ENCODE assay signal across 22 mouse cellular contexts in the genomic region with DNA sequence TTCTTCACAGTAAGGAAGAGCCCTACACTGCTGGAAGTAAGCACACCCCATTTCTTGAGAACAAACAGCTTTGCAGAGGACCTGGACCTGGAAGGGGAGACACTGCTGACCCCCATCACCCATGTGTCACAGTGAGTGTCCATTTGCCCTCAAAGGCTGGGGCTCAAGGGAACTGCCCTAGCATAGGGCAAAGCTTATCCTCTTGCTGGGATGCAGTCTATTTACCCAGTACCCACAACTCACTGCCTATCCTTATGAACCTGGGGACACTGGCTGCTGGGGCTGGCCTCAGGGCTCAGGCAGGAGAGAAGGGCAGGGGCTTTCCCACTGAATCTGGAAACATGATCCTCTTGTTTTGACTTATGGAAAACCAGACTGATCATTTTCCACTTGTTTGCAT.
"Had no signal": no experiment of that assay in that cellular context is flagged by ENCODE, and none has a peak within 500 bp of the region (broad histone marks: within the 10 kb centered on the region; RNA-seq: fewer than 3 reads in every experiment).

No protein-coding gene starts in this region.

- ATAC-seq: midbrain, embryonic 13.5 days; midbrain, embryonic 16.5 days had no signal

- H3K36me3 ChIP-seq: lung, embryonic 15.5 days; midbrain, embryonic 13.5 days; neural tube, embryonic 13.5 days; stomach, embryonic 15.5 days had no signal

- DNase-seq: kidney, adult 18-20 months; kidney, adult 9 months; kidney, postnatal 14 days; kidney, postnatal 4 days; left cerebral cortex, postnatal 4 days; lung, adult 18-20 months; lung, postnatal 10 days; lung, postnatal 36 days; retina, postnatal 1 day; right cerebral cortex, postnatal 25 days; spleen, adult 18-20 months; thymus, postnatal 25 days had no signal

- H3K4me3 ChIP-seq: lung, embryonic 15.5 days; megakaryocyte, embryonic 14.5 days; midbrain, embryonic 10.5 days; midbrain, embryonic 13.5 days; myocyte; neural tube, embryonic 13.5 days; stomach, embryonic 15.5 days had no signal

- H3K4me2 ChIP-seq: liver, embryonic 11.5 days; lung, embryonic 15.5 days; midbrain, embryonic 13.5 days; neural tube, embryonic 13.5 days; stomach, embryonic 15.5 days had no signal

- H3K27me3 ChIP-seq: lung, embryonic 15.5 days; megakaryocyte, embryonic 14.5 days; midbrain, embryonic 13.5 days; neural tube, embryonic 13.5 days; stomach, embryonic 15.5 days had no signal

- H3K4me1 ChIP-seq: lung, embryonic 15.5 days had no signal

- H3K9ac ChIP-seq: liver, embryonic 14.5 days; lung, embryonic 15.5 days; midbrain, embryonic 13.5 days; neural tube, embryonic 13.5 days; stomach, embryonic 15.5 days had no signal

- H3K9me3 ChIP-seq: lung, embryonic 15.5 days; megakaryocyte, embryonic 14.5 days; midbrain, embryonic 13.5 days; neural tube, embryonic 13.5 days; stomach, embryonic 15.5 days had no signal

- H3K27ac ChIP-seq: liver, embryonic 14.5 days; lung, embryonic 15.5 days; midbrain, embryonic 10.5 days; midbrain, embryonic 13.5 days; neural tube, embryonic 13.5 days; stomach, embryonic 15.5 days had no signal
